Mouse (Mus musculus) stomach, embryonic 14.5 days (tissue): ENCODE measurements around the gene Tgif1. TPM values are rescaled to one million over a fixed set of nuclear protein-coding genes. Genes with fewer than 3 reads are reported as not detected.

ENCODE experiments used
- ATAC-seq: fragments of 200-750 bp; cut with Nextera tagmentation; 2 replicates; pipeline ENCODE4 v1.8.0; 2017; ENCODE audit warnings: low read depth, moderate TSS enrichment; ENCODE audit not compliant: insufficient number of reproducible peaks, insufficient read depth, low FRiP score
- H3K27ac ChIP-seq: fragments of 300-500 bp; sonication (generic); 2 replicates; pipeline ENCODE4 v1.5.1; 2014; ENCODE audit warnings: mild to moderate bottlenecking, low read length, moderate library complexity, mixed read lengths
- H3K27me3 ChIP-seq: fragments of 300-500 bp; sonication (generic); 2 replicates; pipeline ENCODE4 v1.6.1; 2014; ENCODE audit warnings: low read length, control low read depth, mixed read lengths; ENCODE audit not compliant: control insufficient read depth, insufficient read depth
- H3K36me3 ChIP-seq: fragments of 300-500 bp; sonication (generic); 2 replicates; pipeline ENCODE4 v1.6.1; 2014; ENCODE audit warnings: mild to moderate bottlenecking, control low read depth, low read length, moderate library complexity, mixed read lengths; ENCODE audit not compliant: control insufficient read depth, insufficient read depth
- H3K4me1 ChIP-seq: fragments of 300-500 bp; sonication (generic); 2 replicates; pipeline ENCODE4 v1.6.1; 2014; ENCODE audit warnings: low read length, control low read depth, mixed read lengths; ENCODE audit not compliant: control insufficient read depth, insufficient read depth
- H3K4me2 ChIP-seq: fragments of 300-500 bp; sonication (generic); replicated peaks from 2 replicates; pipeline ENCODE4 v1.6.1; 2014; ENCODE audit warnings: low read depth, low read length, control low read depth
- H3K4me3 ChIP-seq: fragments of 300-500 bp; sonication (generic); 2 replicates; pipeline ENCODE4 v1.5.1; 2014; ENCODE audit warnings: low read depth, low read length, control low read depth
- H3K9ac ChIP-seq: fragments of 300-500 bp; sonication (generic); replicated peaks from 2 replicates; pipeline ENCODE4 v1.6.1; 2014; ENCODE audit warnings: low read depth, mild to moderate bottlenecking, control low read depth, low read length, moderate library complexity, mixed read lengths
- H3K9me3 ChIP-seq: fragments of 300-500 bp; sonication (generic); 2 replicates; pipeline ENCODE4 v1.6.1; 2016; ENCODE audit warnings: low read depth, low read length, control low read depth; ENCODE audit not compliant: control insufficient read depth
- WGBS: fragments of 180-500 bp; shearing (Covaris S2); extraction: QIAGEN DNeasy Blood & Tissue Kit; methylation state at CpG from one replicate; pipeline ENCODE4 v1.1.7; 2014; 5-methylcytosine and 5-hydroxymethylcytosine counted together
- polyA plus RNA-seq: library from polyadenylated mRNA; unstranded; fragments of >200 nt; fragmentation: Nextera tagmentation; extraction: Ambion mirVana; gene quantifications from 2 replicates; pipeline ENCODE4 v1.2.1, GENCODE M21; 2014

Gene Tgif1
- polyA plus RNA-seq, 1 experiment from 2014 or later, result 65.0 TPM

- no peak overlapping the region for H3K9ac ChIP-seq
These were observed 10.8 kb upstream of the Tgif1 start for GRCm38 (mm10) chr17:70864117-70864516.

GRCm38 (mm10) chr17:70858814-70859213 lies 5.5 kb upstream of the Tgif1 start:
- Histone ChIP-seq H3K27ac (no peak overlapping the region), H3K27me3 (no peaks in the 10 kb centered on the region), H3K36me3 (no peaks in the 10 kb centered on the region), H3K4me1 (no peaks in the 10 kb centered on the region), H3K4me2 (no peak overlapping the region), H3K9ac (no peak overlapping the region), H3K9me3 (no peaks in the 10 kb centered on the region), H3K4me3 (no peak overlapping the region)
- ATAC-seq, result no peak
- WGBS, result 78% methylated on average over 4 of the region's 4 CpGs

More at GRCm38 (mm10) chr17:70864117-70864516, 10.8 kb upstream of the Tgif1 start:
- H3K27ac ChIP-seq, result no peak overlapping the region
- no peak overlapping the region for H3K4me2 ChIP-seq
- no peak overlapping the region for H3K4me3 ChIP-seq
- H3K36me3 ChIP-seq, result no peaks in the 10 kb centered on the region
- ATAC-seq, result no peak
- no peaks in the 10 kb centered on the region for H3K27me3 ChIP-seq
- H3K4me1 ChIP-seq, result no peaks in the 10 kb centered on the region
- 95% methylated on average over 8 of the region's 8 CpGs for WGBS
- H3K9me3 ChIP-seq, result no peaks in the 10 kb centered on the region

DNA sequence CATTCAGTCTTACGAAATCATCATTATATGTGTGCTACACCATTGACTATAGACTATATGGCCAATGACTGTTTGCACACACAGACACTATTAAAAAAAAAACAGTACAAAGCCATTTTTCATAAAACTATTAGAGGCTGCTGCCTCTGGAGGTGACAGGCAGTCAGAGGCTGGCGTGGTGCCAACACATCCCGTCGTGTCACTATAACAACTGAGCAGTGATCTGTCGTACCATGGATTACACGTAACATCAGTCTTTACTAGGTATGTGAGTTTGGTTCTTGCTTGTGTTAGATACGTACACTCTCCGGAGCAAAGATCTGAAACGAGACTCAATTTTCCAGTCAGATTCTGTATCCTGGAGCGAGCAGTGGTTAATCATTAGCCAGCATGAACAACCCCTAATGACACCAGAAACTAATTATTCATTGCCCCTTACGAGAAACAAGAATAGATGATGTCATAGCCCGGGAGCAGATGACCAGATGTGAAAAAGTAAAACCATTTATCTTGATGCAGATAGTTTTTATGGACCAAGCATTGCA lies 3.6 kb upstream of the Tgif1 start:
- Histone ChIP-seq H3K36me3 (no peaks in the 10 kb centered on the region), H3K4me1 (no peaks in the 10 kb centered on the region), H3K27me3 (no peaks in the 10 kb centered on the region), H3K4me2 (no peak overlapping the region), H3K27ac (no peak overlapping the region), H3K9ac (no peak overlapping the region), H3K4me3 (no peak overlapping the region), H3K9me3 (no peaks in the 10 kb centered on the region)
- no peak for ATAC-seq
- 48% methylated on average over 12 of the region's 12 CpGs for WGBS

GRCm38 (mm10) chr17:70854021-70854420 lies 675 bp upstream of the Tgif1 start:
- Histone ChIP-seq H3K4me2 (peak overlapping the region; percentile 94), H3K9me3 (no peaks in the 10 kb centered on the region), H3K4me3 (peak overlapping the region; percentile 82), H3K36me3 (no peaks in the 10 kb centered on the region), H3K4me1 (no peaks in the 10 kb centered on the region), H3K9ac (no peak overlapping the region), H3K27ac (peak overlapping the region; percentile 93), H3K27me3 (no peaks in the 10 kb centered on the region)
- ATAC-seq, result no peak
- WGBS, result 26% methylated on average over 6 of the region's 6 CpGs

- Histone ChIP-seq H3K9me3 (no peaks in the 10 kb centered on the region), H3K27ac (peak overlapping the region; percentile 93), H3K27me3 (no peaks in the 10 kb centered on the region), H3K9ac (peak overlapping the region; percentile 61), H3K4me3 (peak overlapping the region; percentile 82), H3K4me2 (peak overlapping the region; percentile 94), H3K4me1 (no peaks in the 10 kb centered on the region), H3K36me3 (no peaks in the 10 kb centered on the region)
- WGBS, result under 1% methylated on average over 50 of the region's 51 CpGs
- ATAC-seq, result peak; percentile 56
These were observed 510 bp downstream of the Tgif1 start for GRCm38 (mm10) chr17:70852686-70853386.

DNA sequence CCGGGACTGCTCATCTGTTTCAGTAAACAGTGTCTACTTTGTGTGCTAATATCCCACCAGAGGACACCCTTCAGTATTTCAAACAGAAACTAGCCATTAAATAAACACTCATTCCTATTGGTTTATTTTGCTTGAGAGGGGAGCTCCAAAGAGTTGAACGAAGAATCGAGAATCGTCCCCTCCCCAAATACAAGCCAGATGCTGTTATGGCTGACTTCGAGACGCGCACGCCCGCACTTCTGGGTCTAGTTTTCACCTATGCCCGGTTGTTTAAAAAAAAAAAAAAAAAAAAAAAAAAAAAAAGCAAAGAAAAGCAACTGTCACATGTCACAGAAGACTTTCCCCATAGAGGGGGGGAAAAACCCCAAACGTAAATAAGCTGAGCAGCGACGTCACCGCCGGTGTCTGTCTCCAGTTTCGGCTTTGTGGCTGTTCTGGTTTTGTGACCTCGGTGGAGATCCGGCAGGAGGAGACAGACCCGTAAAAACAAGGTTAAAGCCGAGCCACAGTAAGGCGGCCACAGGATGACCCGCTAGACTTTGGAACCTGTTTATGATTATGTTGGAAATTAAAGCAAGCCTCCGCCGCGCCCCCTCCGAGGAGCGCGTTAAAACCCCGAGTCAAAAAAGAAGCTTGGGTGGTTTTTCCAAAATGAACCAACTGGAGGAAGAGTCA lies 1.2 kb downstream of the Tgif1 start:
- no peak for ATAC-seq
- under 1% methylated on average over 29 of the region's 29 CpGs for WGBS

GRCm38 (mm10) chr17:70850996-70851991 lies 2.1 kb downstream of the Tgif1 start:
- no peaks in the 10 kb centered on the region for H3K27me3 ChIP-seq
- H3K9ac ChIP-seq, result peak overlapping the region; percentile 88
- WGBS, result under 1% methylated on average over 50 of the region's 54 CpGs
- ATAC-seq, result peak; percentile 68
- peak overlapping the region; percentile 82 for H3K4me3 ChIP-seq
- H3K4me2 ChIP-seq, result peak overlapping the region; percentile 94
- peak overlapping the region; percentile 98 for H3K27ac ChIP-seq
- peaks cover under 1% of the 10 kb centered on the region; the same call in 1 of the 2 replicates for H3K36me3 ChIP-seq
- peaks cover 5% of the 10 kb centered on the region; the same call in 1 of the 2 replicates for H3K4me1 ChIP-seq
- no peaks in the 10 kb centered on the region for H3K9me3 ChIP-seq

More for the DNA sequence above, 1.2 kb downstream of the Tgif1 start:
- H3K9ac ChIP-seq, result peak overlapping the region; percentile 88
- H3K4me2 ChIP-seq, result peak overlapping the region; percentile 94
- H3K27ac ChIP-seq, result peak overlapping the region; percentile 98
- H3K36me3 ChIP-seq, result no peaks in the 10 kb centered on the region
- peak overlapping the region; percentile 82 for H3K4me3 ChIP-seq
- no peaks in the 10 kb centered on the region for H3K4me1 ChIP-seq
- H3K9me3 ChIP-seq, result no peaks in the 10 kb centered on the region
- H3K27me3 ChIP-seq, result no peaks in the 10 kb centered on the region
